Mouse (Mus musculus) erythroblast, embryonic 14.5 days (primary cell): ENCODE measurements around the gene Zfp787.

Source experiments
- GATA1 ChIP-seq: IDR thresholded peaks from 2 replicates; pipeline ENCODE4 v1.6.1; 2012; ENCODE audit warnings: low read length, inconsistent platforms, mixed read lengths
- TAL1 ChIP-seq: IDR thresholded peaks from 3 replicates; pipeline ENCODE4 v1.6.1; 2012; ENCODE audit warnings: low read length, inconsistent platforms, mixed read lengths

DNA sequence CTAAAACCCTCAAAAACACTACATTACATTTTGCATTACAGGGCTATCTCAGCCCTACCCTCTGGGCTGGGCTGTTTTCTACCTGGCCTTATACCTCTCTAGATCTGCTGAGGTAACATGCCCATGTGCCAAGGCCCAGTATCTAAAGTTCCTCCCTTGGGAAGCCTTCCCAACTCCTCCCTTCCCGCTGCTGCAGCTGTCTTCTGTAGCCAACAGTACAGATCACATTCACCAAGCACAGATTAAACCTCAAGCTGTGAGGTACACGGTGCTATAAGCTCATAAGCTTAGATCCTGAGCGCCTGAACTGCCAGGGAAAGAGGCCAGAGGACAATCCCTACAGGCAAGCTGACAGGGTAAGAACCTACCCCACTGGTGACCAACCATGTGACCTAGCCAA lies 3.8 kb downstream of the Zfp787 start:
- no peak for TF ChIP-seq GATA1
- TF ChIP-seq TAL1 = no peak
